Mouse (Mus musculus): ENCODE results near the gene Ipo11. TPM values are rescaled to one million over a fixed set of nuclear protein-coding genes. Genes with fewer than 3 reads are reported as not detected.

Ipo11 gene
- polyA plus RNA-seq, 1 experiment from 2014 or later = 41.1 TPM

- Histone ChIP-seq H3K9me3 (no peaks in the 10 kb centered on the region), H3K4me3 (replicated peaks) (no peak overlapping the region), H3K36me3 (no peaks in the 10 kb centered on the region), H3K27me3 (no peaks in the 10 kb centered on the region), H3K4me2 (replicated peaks) (no peak overlapping the region), H3K4me1 (replicated peaks) (no peaks in the 10 kb centered on the region), H3K9ac (replicated peaks) (no peak overlapping the region), H3K27ac (no peak overlapping the region)
- ATAC-seq = no peak
- WGBS = 85% methylated on average over 5 of the region's 5 CpGs
Measured at GRCm38 (mm10) chr13:106746823-106747222, 189.9 kb downstream of the Ipo11 start.

- WGBS = 59% methylated on average over 6 of the region's 6 CpGs
- H3K27ac ChIP-seq = no peak overlapping the region
- no peak for ATAC-seq
- no peak overlapping the region for H3K4me3 ChIP-seq (replicated peaks)
- no peak overlapping the region for H3K9ac ChIP-seq (replicated peaks)
- H3K9me3 ChIP-seq = no peaks in the 10 kb centered on the region
- no peaks in the 10 kb centered on the region for H3K27me3 ChIP-seq
- H3K4me1 ChIP-seq (replicated peaks) = no peaks in the 10 kb centered on the region
- H3K4me2 ChIP-seq (replicated peaks) = no peak overlapping the region
- H3K36me3 ChIP-seq = no peaks in the 10 kb centered on the region
Measured at GRCm38 (mm10) chr13:106745201-106745600, 191.6 kb downstream of the Ipo11 start.

Other genes starting within 250 kb of the Ipo11 start
- gene Dimt1, start 10.2 kb upstream of the Ipo11 start, polyA plus RNA-seq (2015; fragmentation: Nextera tagmentation; extraction: Ambion mirVana) = 39.0 and 39.8 TPM in 2 replicates
- gene Kif2a, start 85.2 kb upstream of the Ipo11 start, polyA plus RNA-seq (2015; fragmentation: Nextera tagmentation; extraction: Ambion mirVana) = 35.1 and 36.2 TPM in 2 replicates

Measured in midbrain, embryonic 13.5 days (tissue).